Mouse (Mus musculus): Measurements from ENCODE around the gene Syngr4.

GRCm38 (mm10) chr7:45921242-45921621 is 24.7 kb upstream of the Syngr4 start, which contains the start of gene Emp3:
- TF ChIP-seq CTCF (IDR thresholded peaks at IDR 0.05; ENCODE audit: extremely low read depth, insufficient read length, insufficient replicate concordance, low read depth, low read length), result no peak
- no peak for TF ChIP-seq POLR2A (IDR thresholded peaks at IDR 0.05; ENCODE audit: low read depth, low read length)

All from small intestine, adult 2 months (tissue).